Mouse (Mus musculus): ENCODE results near the gene Ror2.

The Ror2 gene

GRCm38 (mm10) chr13:53274771-53275170, 11.2 kb downstream of the Ror2 start:
- no peak for DNase-seq (ENCODE audit: low read depth, low spot score)

DNA sequence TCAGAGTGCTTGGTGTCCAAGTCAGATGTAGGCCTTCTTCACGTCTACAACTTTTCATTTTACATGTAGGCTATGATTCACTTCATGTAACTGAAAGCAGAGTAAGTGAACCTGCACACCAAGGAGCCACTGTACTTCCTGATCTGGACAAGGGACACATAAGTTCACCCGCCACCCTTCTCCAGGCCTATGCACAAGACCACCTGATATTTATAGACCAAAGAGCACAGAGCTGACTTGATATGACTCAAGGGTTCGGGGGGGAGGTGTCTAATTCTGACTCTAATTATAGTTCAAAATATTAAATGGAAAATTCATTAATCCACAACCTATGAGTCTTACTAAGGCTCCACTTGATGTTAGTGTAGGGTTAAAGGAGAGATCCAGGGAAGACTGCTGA, 14.3 kb downstream of the Ror2 start:
- no peak for DNase-seq (ENCODE audit: low read depth, low spot score)

DNA sequence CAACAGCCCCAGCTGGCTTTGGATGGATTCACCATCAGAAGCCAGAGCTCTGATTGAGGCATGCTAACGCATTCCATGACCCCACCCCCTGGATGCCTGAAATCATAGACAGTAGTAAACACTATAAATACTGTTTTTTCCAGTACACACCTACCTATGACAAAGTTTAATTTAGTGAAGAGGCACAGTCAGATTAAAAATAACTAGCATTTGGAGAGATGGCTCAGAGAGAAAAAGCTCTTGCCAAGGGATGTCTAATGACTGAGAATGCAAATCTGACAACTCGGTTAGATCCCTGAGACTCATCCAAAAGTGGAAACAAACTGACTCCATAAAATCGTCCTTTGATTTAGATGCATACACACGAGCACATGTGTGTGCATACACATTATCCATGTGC, 15.4 kb downstream of the Ror2 start:
- DNase-seq (ENCODE audit: low read depth, low spot score): no peak

GRCm38 (mm10) chr13:53268541-53268940, 17.4 kb downstream of the Ror2 start:
- no peak for DNase-seq (ENCODE audit: low read depth, low spot score)

DNA sequence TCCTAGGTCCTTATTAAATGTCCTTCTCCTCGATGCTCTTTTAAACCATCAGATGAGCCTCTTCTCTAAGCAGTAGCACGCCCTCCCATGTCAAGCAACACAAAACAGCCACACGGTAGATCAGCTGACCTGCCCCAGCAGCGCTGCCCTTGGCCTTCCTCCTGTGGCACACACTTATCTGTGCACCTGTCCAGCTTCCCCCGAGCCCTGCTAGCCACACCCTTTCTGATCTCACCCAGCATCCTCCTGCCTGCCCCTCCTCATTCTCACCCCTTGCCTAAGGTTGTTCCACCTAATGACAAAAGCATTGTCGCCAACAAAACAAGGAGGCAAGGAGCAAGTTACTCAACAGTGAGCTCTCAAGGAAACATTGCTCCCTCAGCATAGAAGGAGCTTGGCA, 18.1 kb downstream of the Ror2 start:
- DNase-seq (ENCODE audit: low read depth, low spot score): no peak

DNA sequence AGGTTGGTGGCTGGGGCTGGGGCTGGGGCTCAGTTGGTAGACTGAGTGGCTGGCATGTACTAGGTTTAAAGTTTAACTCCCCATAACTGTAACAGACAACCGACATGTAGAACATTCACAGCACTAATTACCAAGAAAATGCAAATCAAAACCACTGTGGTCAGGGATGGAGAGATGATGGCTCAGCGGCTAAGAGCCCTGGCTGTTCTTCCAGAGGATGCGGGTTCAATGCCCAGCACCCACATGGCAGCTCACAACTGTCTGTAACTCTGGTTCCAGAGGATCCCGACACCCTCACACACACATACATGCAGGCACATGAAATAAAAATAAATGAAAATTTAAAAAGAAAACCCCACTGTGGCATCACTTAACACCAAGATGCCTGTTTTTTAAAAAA, 18.8 kb downstream of the Ror2 start:
- DNase-seq (ENCODE audit: low read depth, low spot score): no peak

- DNase-seq (ENCODE audit: low read depth, low spot score): no peak
Observed at GRCm38 (mm10) chr13:53266543-53266951, 19.4 kb downstream of the Ror2 start.

GRCm38 (mm10) chr13:53264896-53265295, 21.0 kb downstream of the Ror2 start:
- no peak for DNase-seq (ENCODE audit: low read depth, low spot score)

DNA sequence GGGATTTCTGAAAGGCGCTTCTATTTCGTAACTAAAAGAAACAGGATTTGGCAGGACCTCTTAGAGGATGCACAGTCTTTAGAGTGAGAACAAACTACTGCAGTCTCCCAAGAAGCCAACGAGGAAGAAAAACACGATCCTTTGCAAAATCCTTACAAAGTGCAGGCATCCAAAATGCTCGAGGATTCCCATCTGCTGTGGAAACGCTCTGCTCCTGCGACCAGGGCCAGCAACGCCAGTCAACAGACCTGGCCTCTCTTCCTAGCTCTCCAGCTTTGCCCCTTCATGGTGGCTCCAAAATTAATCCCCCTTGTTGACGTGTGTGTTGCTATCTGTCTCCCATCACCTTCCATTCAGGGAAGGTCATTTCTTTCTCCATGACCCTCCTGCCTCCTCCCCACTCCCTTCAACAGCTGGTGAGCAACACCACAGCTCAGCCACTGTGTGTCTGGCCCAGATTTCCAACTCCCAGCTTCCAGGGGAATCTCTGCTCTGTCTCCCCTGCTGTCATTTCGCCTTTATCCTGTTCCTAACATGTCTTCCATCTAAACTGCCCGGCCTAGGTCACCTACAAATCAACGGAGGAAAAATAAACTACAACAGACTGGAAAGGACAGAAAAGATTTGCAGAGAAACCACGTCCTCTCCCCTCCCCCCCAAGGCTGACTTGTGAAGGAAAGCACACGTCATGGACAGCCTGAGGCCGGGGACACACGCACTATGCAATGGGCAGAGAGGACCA, 23.2 kb downstream of the Ror2 start:
- DNase-seq (ENCODE audit: low read depth, low spot score): no peak

DNA sequence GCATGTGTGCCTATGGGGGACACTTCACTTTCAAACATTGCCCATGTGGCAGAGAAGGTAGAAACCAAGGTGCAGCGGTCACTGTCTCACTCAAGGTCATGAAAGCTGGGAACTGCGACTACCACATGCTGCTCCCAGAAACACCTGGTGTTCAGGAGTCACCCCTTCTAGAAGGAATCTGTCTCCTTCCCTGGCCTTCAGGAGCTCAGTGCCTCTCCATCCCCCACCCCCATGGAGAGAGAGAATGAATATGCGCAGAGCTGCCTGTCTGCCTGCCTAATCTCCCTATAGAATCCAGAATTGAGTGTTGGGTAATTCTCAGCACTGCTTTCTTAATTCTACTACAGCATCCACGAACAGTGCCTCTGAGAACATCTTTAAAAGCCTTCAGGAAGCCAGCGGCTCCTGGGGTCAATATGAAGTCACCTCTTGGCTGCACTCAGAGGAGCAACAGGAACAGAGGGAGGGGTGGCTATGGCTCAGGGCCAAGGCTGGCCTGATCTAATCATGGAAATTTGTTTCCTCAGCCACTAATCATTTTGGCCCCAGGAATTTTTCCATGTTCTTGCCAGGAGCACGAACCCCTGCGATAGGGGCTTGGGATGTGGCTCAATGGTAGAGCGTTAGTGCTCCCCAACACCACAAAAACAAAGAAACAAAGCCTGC, 24.7 kb downstream of the Ror2 start:
- no peak for DNase-seq (ENCODE audit: low read depth, low spot score)

GRCm38 (mm10) chr13:53258943-53259342, 27.0 kb downstream of the Ror2 start:
- no peak for DNase-seq (ENCODE audit: low read depth, low spot score)

- no peak for DNase-seq (ENCODE audit: low read depth, low spot score)
Observed at GRCm38 (mm10) chr13:53258497-53258896, 27.4 kb downstream of the Ror2 start.

GRCm38 (mm10) chr13:53253255-53253654, 32.7 kb downstream of the Ror2 start:
- no peak for DNase-seq (ENCODE audit: low read depth, low spot score)

DNA sequence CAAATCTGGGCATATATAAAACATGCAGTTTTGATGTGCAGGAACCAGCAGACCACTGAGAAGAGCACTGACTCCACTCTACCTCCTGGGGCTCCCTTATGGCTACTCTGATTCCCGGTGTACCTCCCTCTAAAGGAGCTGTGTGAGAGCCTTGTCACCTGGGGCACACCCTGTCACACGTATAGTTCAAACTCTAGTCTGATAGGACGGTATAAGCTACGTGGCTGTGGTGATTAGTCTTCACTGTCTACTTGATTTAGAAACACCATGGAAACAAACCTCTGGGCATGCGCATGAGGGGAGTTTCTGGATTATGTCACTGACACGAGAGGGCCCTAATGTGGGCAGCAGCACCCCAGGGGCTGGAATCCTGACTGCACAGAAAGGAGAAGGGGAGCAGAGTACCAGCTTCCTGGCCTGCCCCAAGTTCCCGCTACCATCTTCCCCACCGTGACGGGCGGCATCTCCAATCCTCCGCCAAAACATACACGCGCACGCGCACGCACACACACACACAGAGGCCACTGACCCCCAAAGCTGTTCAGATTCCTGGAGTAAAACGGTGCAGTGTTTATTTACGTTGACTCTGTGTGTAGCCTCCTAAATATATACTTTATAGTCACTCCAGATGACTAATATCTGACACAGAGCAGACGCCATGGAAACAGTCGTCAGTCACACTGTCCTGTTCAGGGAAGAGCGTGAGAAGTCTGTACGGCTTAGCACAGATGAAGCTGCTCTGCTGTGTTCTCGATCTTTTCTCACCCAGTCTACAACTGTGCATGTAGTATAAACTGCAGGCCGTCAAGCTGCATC, 37.1 kb downstream of the Ror2 start:
- DNase-seq (ENCODE audit: low read depth, low spot score): no peak

DNA sequence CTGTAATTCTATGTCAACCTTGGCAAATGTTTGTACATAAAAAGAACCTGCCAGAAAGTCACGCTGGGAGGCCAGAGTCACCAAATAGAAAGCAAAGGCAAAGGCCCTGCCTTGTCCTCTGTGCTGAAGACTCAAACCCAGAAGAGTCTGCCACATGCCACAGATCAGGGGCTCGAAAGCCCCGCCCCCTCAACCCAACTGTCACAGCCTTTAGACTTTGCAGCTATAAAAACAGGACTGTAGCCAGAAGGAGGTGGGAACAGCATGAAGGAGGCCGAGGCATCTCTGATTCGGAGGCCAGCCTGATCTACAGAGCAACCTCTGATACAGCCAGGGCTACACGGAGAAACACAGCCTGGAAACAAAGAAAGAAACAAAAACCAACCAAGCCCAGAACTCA, 37.8 kb downstream of the Ror2 start:
- DNase-seq (ENCODE audit: low read depth, low spot score): no peak

DNA sequence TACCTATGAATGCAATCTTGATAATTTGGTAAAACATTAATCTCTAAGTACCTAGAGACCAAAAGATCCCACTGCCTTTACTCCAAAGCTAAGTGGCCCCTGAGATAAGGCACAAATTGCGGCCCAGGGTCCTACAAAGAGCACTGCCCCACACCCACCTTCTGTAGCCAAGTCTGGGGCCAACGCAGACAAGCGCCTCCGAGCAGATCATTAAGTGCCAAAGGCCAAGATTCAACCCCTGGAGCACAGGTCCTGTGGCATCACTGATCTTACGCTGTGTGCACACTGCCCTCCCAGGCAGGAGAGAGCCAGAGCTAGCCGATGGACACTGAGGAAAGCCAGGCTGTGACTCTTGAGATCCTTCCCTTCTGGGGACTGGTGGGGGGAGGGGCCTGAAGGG, 38.7 kb downstream of the Ror2 start:
- DNase-seq (ENCODE audit: low read depth, low spot score): no peak

GRCm38 (mm10) chr13:53244151-53244550, 41.8 kb downstream of the Ror2 start:
- DNase-seq (ENCODE audit: low read depth, low spot score): no peak

GRCm38 (mm10) chr13:53237455-53237854, 48.5 kb downstream of the Ror2 start:
- no peak for DNase-seq (ENCODE audit: low read depth, low spot score)

DNA sequence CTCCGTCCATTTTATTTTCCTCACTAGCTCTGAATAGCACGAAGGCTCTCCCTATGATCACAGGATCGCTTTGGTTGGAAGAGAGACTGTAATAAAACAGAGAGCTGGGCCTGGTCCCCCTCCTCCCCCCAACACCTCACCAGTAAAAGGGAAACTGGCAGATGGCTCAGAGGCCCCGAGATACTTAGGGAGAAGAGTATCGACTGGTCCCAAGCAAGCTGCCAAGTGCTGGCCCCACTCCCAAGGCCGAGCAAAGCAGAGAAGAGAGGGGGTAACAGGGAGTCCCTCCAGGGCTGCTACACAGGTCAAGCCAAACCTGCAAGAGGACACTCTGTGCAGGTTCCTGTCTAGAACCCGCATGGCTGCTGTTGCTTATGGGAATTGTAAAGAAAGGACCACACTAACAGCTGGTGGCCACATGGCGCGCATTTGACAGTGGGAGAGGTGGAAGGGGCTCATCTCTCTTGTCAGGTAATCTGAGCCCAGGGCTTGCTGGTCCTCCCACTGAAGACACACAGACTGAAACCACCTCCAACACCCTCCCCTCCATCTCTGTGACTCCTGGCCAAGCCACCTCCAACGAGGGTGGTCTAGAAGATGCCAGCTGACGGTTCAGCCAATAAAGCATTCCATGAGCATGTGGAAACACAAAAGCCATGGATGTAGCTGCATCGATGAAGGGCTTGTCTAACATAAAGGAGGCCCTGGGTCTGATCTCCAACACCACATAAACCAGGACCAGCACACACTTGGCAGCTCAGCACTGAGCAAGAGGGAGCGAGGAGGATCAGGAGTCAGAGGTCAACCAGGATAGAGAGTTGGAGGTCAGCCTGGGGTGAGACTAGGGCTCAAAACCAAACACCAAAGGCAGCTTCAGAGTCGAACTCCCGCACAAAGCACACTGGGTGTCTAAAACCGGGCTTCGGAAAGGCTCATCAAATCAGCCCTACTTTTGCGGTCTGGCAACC, 49.2 kb downstream of the Ror2 start:
- DNase-seq (ENCODE audit: low read depth, low spot score): peak; percentile 70

GRCm38 (mm10) chr13:53235953-53236352, 50.0 kb downstream of the Ror2 start:
- DNase-seq (ENCODE audit: low read depth, low spot score): no peak

GRCm38 (mm10) chr13:53234844-53235243, 51.1 kb downstream of the Ror2 start:
- no peak for DNase-seq (ENCODE audit: low read depth, low spot score)

All from mesoderm, embryonic 11.5 days (tissue).